Mouse (Mus musculus): ENCODE data around the gene Prm3.
A peak's percentile ranks its signal among the peaks of the same experiment; 100 is the strongest.

Prm3 gene

GRCm38 (mm10) chr16:10790702-10791101 is at the start of gene Prm3:
Gene Prm3, minus strand, starts transcription at chr16:10790914.
- DNase-seq (ENCODE audit: low spot score in 2 of 2) = no peak

DNA sequence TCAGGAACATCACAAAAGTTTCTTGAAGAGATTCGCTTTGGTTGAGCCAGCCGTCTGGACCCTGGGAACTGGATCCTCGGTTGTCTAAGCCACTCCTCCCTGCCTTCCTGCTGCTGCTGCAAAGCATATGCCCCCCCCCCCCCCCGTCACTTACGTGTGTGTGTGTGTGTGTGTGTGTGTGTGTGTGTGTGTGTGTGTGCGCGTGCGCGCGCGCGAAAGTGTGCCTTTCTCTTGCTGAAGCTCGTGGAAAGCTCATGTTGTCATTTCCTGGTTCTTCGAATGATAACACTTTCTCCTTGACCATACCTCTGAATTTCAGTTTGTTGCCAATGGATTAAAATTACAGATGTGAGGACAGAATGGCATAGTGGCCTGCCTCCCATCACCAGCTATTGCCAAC is 49.3 kb upstream of the Prm3 start:
- DNase-seq (ENCODE audit: low spot score in 2 of 2) = no peak

- DNase-seq (ENCODE audit: low spot score in 2 of 2) = no peak
Measured at GRCm38 (mm10) chr16:10838487-10839245, 48.0 kb upstream of the Prm3 start.

- DNase-seq (ENCODE audit: low spot score in 2 of 2) = no peak
Measured at GRCm38 (mm10) chr16:10837903-10838302, 47.2 kb upstream of the Prm3 start.

GRCm38 (mm10) chr16:10837250-10837649 is 46.5 kb upstream of the Prm3 start:
- DNase-seq (ENCODE audit: low spot score in 2 of 2) = no peak

GRCm38 (mm10) chr16:10836388-10836787 is 45.7 kb upstream of the Prm3 start:
- DNase-seq (ENCODE audit: low spot score in 2 of 2) = no peak

DNA sequence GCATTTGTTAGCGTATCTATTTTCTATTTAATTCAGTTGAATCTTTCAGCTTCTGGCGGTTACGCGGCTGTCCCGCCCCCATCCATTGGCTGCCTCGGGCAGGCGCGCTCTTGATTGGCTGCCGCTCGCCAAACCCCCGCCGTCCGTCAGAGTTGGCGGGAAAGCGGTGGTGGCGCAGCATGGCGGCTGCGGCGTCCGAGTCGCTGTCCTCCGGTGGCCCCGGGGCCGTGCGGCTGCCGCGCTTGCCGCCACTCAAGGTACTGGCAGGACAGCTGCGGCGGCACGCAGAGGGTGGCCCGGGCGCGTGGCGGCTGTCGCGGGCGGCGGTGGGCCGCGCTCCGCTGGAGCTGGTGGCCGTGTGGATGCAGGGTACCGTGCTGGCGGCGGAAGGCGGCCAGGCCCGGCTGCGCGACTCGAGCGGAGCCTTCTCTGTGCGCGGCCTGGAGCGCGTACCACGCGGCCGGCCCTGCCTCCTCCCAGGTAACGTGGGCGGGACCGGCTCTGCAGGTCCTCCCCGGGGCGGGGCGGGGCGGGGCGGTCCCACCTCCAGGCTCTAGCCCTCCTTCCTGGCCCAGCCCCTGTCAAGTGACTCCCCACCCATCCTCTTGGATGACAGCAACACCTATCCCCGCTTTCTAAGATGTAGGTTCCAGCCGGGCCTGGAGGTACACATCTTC is 44.3 kb upstream of the Prm3 start, which contains the start of gene Rmi2:
Gene Rmi2, plus strand, starts transcription at position 149 of the 677 bp plus-strand sequence.
- peak; percentile 49 to 67 for DNase-seq (ENCODE audit: low spot score in 2 of 2)

DNA sequence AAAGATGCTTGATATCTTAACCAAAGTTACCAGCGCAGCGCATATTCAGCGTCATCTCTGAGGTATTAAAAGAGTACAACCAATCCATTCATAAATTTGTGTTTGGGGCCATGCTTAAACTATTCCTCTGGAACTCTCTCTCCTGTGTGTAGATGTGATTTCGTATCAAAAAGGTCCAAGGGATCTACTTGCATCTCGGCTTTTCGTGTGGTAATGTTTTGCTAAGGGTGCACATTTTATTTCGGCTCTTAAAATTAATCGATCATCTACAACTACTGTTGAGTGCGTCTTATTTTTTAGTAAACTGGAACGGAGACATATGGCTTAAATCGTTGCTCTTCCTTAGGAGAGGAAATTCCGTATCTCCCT is 43.8 kb upstream of the Prm3 start:
- DNase-seq (ENCODE audit: low spot score in 2 of 2) = no peak

DNA sequence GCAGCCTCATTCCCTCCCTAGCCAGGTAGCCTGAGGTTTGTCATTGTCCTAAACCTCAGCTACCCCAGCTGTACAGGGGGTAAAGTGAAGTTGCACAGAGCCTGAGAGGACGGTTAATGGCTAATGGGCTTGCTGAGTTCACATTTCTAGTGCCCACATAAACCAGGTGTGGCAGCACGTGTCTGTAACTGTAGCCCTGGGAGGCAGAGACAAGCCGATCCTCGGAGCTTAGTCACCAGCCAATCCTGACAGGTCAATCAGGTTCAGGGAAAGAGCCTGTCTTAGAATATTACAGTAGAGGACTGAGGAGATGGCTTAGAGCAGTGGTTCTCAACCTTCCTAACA is 37.7 kb upstream of the Prm3 start:
- no peak for DNase-seq (ENCODE audit: low spot score in 2 of 2)

- DNase-seq (ENCODE audit: low spot score in 2 of 2) = no peak
Measured at GRCm38 (mm10) chr16:10827766-10828460, 37.2 kb upstream of the Prm3 start.

DNA sequence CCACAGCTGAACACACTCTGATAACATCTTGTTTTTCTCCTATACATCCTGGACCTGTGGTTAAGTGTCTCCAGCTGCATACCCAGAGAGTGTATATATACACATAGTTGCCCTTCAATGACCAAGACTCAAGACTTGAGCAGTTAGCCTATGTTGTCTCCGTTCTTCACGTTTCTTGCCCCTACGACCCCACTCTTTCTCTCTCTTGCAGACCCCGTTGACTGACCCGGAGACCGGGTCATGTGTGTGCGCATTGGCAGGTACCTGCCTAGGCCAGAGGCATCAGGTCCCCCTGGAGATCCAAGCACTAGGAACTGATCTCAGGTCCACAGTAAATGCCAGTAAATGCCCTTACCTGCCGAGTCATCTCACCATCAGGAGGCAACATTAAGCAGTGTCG is 36.6 kb upstream of the Prm3 start:
- no peak for DNase-seq (ENCODE audit: low spot score in 2 of 2)

- no peak for DNase-seq (ENCODE audit: low spot score in 2 of 2)
Measured at GRCm38 (mm10) chr16:10825840-10826239, 35.1 kb upstream of the Prm3 start.

DNA sequence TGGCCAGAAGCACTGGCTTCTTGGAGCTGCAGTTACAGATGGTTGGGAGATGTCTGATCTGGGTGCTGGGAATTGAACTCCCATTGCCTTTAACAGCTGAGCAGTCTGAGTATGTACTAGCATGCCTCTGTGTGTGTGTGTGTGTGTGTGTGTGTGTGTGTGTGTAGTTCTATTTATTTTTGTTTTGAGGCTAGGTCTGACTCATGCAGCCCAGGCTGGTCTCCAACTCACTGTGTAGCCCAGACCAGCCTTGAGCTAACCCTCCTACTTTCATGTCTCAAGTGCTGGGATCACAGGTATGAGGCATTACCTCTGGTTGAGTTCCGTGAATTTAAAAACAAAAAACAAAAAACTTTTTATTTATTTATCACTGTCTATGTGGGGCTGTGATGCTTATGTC is 33.8 kb upstream of the Prm3 start:
- no peak for DNase-seq (ENCODE audit: low spot score in 2 of 2)

GRCm38 (mm10) chr16:10821387-10821786 is 30.7 kb upstream of the Prm3 start:
- no peak for DNase-seq (ENCODE audit: low spot score in 2 of 2)

DNA sequence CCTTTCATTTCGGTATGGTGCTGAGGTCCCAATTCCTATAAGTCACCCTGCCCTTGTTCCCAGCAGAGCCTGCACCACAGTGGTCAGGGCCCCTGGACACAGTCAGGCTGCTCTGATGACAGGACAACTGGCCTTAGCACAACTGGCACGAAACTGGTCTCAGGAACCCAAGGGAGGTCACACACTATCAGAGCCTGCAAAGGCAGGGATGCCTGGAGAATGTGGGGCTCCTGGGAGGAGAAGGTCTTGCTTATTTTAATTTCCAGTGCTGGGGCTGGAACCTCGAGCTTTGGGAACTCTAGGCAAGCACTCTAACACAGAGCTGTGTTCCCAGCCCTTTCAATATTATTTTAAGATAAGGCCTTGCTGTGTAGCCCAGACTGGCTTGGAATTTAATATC is 29.3 kb upstream of the Prm3 start:
- no peak for DNase-seq (ENCODE audit: low spot score in 2 of 2)

DNA sequence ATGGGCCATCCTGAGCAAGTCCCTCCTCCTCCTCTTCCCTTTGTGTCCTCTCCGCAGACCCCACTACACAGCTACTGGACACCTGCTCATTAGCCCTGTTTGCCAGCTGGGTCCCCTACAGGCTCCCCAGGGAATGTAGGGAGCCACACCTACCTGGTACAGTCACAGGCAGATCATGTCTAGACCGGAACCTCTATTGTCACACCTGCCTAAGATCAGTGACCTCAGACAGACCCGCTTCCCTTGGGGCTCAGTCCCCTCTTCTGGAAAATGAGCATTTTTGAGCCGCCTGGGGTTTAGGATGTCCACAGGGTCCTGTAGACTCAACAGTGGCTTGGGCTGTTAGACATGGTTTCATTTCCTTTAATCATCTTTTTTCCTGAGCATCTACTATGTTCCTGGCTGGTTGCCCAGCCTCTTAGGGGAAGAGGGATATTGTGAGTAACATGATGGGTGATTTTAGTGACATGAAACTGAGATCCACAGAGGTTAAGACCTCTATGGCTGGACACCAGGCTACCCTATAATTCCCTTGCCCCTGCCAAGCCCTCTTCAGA is 27.9 kb upstream of the Prm3 start:
- DNase-seq (ENCODE audit: low spot score in 2 of 2) = no peak

DNA sequence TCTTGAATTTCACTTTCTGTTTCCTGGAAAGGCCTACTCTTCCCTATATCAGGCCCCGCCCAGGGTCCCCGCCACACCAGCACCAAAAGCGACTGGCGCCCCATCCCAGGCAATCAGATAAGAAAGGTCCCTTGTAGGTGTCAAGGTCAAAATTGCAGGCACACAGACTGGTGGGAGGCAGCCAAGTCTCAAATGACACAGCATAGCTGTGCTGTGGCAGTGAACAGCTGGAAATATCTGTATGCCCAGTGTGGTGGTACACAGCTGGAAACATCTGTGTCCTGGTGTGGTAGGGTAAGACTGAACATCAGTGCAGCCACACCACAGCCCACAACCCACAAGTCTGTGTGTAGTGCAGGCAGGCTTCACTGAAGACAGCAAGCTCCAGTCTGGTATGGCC is 24.1 kb upstream of the Prm3 start:
- no peak for DNase-seq (ENCODE audit: low spot score in 2 of 2)

DNA sequence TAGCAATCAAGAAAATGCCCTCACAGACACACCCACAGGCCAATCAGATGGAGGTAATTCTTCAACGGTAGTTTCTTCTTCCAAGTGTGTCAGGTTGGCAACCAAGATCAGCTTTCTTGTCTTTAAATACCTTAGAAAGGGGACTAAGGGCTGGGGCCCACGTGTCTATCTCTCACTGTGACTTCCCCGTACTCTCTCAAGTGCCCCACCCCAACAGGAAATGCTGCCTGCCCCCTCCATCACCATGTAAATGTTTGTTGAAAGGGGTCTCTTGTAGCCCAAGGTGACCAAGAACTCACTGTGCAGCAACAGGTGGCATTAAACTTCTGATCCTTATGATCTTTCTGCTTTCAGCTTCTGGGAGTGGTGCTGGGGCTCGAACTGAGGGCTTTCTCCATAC is 23.0 kb upstream of the Prm3 start:
- no peak for DNase-seq (ENCODE audit: low spot score in 2 of 2)

- DNase-seq (ENCODE audit: low spot score in 2 of 2) = no peak
Measured at GRCm38 (mm10) chr16:10812865-10813371, 22.2 kb upstream of the Prm3 start, which contains the start of gene Gm11172. Gene Gm11172, plus strand, starts transcription at chr16:10812915.

GRCm38 (mm10) chr16:10810376-10810775 is 19.7 kb upstream of the Prm3 start:
- DNase-seq (ENCODE audit: low spot score in 2 of 2) = no peak

DNA sequence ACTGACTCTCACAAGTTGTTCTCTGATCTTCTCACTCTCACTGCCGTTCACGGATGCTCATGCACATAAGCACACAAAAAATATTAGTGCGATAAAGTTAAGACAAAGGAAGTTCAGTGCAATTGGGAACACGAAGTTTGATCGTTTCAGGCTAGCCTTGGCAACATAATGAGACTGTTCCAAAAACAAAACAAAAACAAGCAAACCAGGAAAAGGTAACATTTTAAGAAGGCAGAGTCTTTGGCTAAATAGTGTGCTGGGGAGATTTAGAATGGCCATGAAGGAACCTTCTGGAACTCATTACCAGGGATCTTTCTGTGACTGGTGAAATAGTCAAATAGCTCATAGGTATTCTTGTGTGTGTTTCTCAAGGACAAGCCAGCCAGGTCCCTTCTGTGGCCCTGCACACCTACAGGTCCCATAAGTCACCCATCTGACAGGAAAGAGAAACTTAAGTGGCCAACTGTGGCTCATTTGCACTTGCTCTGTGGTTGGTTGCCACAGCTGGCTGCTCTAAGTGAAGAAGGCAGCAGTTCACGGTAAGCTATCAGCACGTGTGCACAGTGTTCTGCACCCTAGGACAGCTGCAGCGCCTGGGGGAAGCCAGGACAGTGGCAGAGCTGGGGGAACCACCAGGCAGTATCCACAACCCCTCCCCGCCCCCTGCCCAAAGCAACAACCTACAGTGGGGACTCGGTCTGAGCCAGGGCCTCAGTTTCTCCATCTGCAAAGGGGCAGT is 15.2 kb upstream of the Prm3 start, which contains the start of gene Prm1:
Gene Prm1, minus strand, starts transcription at position 51 of the 739 bp plus-strand sequence.
- no peak for DNase-seq (ENCODE audit: low spot score in 2 of 2)

Data from frontal cortex, postnatal 25 days (tissue).